Comparison of ENCODE assay signal across 23 mouse cellular contexts in the genomic region with DNA sequence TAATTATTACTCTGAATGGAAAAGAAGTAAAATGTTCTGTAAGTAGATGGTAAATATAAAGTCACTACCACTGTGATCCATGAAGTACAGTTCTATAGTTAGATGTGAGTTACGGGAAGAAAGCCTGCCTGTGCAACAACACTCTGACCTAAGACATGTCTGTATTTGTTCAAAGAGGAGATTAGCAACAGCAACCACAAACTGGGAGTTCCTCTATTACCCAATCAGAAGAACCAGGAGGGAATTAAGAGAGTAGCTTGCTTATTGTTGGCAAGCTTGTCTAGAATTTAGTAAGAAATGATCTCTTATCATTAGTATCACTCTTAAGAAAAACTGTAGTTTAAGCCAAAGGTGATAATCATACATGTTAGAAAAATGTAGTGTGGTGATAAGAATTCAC. TPM values are rescaled to one million over a fixed set of nuclear protein-coding genes. Genes with fewer than 3 reads are reported as not detected.
DNase-seq lines count a peak whose midpoint lies in the region; ATAC-seq lines count a peak whose summit lies in the region.
"Had no signal": no experiment of that assay in that cellular context is flagged by ENCODE, and none has a peak within 500 bp of the region (broad histone marks: within the 10 kb centered on the region; RNA-seq: fewer than 3 reads in every experiment).

No protein-coding gene starts in this region.

- DNase-seq in heart, adult 11 months: peak; percentile 11
- DNase-seq in heart, postnatal 25 days (ENCODE audit: low spot score): no peak
- DNase-seq in gonadal fat pad, adult 2 months (ENCODE audit: low read depth): peak; percentile 88
- DNase-seq in layer of hippocampus, adult 11-12 months (ENCODE audit: low spot score): no peak
- DNase-seq in retina, embryonic 14.5 days (ENCODE audit: low spot score): no peak
- DNase-seq in MN1 (ENCODE audit: low spot score): no peak
- DNase-seq: adrenal gland, postnatal 10 days; adrenal gland, postnatal 36 days; B cell, adult 2 months; cerebellum, adult 18-20 months; cerebellum, adult 9-11 months; cerebellum, postnatal 25 days; embryo, embryonic 11 days; forebrain, postnatal 0 days; gastrocnemius, adult 2 months; gastrocnemius, postnatal 14 days; heart, postnatal 36 days had no signal

- ATAC-seq in megakaryocyte-erythroid progenitor cell, adult 5-6 weeks (replicated peaks; ENCODE audit: low FRiP score, low TSS enrichment, poor library complexity, severe bottlenecking): peak; percentile 61
- ATAC-seq: activated CD4-positive, CD25-positive, alpha-beta regulatory T cell, adult 4 months; forebrain, embryonic 14.5 days; forebrain, postnatal 0 days; hindbrain, embryonic 16.5 days; intestine, embryonic 15.5 days had no signal

- intact Hi-C loops in heart, postnatal 25 days (cut with DNase I): no loop called here

RNA-seq across cellular contexts. Expression of gene Ptpn13, which starts 25.7 kb away (rescaled TPM):
- 1 to 10 TPM; 6.1 to 6.6 TPM for total RNA-seq in heart, postnatal 25 days (2021)
- 25.9 and 26.4 TPM in 2 replicates for polyA plus RNA-seq in gonadal fat pad, adult 2 months (2012; rRNA removed)
- total RNA-seq in megakaryocyte-erythroid progenitor cell, adult 5-6 weeks (2014; fragmentation: Nextera tagmentation): 7.4 and 8.7 TPM in 2 replicates
- total RNA-seq in megakaryocyte-erythroid progenitor cell, adult 5-6 weeks (2017): 4.0 and 7.9 TPM in 2 replicates
- polyA plus RNA-seq: G1E had no signal

Comparison
In these comparisons a context has a peak if more than half of its experiments do, and no peak if none do; other contexts are left out.
1. DNase-seq: peak in heart, adult 11 months (single experiment) and gonadal fat pad, adult 2 months (single experiment); none in heart, postnatal 25 days (single experiment), layer of hippocampus, adult 11-12 months (single experiment), retina, embryonic 14.5 days (single experiment) and MN1 (single experiment).